Mouse (Mus musculus): ENCODE data around the gene Wdr17.

GRCm38 (mm10) chr8:54836029-54836959 lies 50.7 kb downstream of the Wdr17 start:
- TF ChIP-seq CTCF (IDR thresholded peaks at IDR 0.05) = no peak
- TF ChIP-seq POLR2A (IDR thresholded peaks at IDR 0.05; ENCODE audit: insufficient read depth, low read depth, low read length) = no peak

Measured in heart, adult 2 months (tissue).